Mouse (Mus musculus): ENCODE measurements around the gene Tcp11.

DNA sequence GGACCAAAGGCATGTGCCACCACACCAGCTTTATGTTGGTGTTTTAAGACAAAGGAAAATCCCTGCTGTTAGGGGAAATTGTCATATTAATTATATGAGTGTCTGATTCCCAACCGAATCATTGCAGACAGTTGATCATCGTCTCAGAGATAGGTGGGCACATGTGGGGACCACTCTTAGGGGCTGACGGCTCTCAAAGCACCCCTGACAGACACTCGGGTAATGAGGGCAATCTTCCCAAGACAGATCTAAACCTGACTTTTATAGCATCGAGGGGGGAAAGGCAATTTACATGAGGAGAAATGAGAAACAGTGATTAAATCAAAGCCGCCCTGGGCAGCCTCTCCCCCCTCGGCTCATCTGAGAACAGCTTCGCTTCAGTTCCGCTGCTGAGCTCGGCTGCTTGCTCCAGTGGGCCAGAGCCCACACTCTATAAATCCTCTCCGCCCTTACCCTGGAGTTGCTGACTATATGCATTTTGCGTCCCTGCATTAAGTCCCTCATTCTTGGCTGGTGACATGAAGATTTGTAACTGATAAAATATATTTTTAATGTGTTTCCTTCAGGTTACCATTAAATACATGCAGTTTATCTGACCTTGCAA is 20.9 kb upstream of the Tcp11 start:
- TF ChIP-seq CTCF (conservative IDR thresholded peaks at IDR 0.05; ENCODE audit: insufficient read depth, insufficient read length, low read depth, low read length) (no peak), POLR2A (IDR thresholded peaks at IDR 0.05; ENCODE audit: low read depth, low read length) (no peak)
